Mouse (Mus musculus): Measurements from ENCODE around the gene Mex3d. TPM values are rescaled to one million over a fixed set of nuclear protein-coding genes. Genes with fewer than 3 reads are reported as not detected.
A peak's percentile ranks its signal among the peaks of the same experiment; 100 is the strongest.

The Mex3d gene
- polyA plus RNA-seq (2015; fragmentation: Nextera tagmentation; extraction: Ambion mirVana) = 0.72 and 0.99 TPM in 2 replicates

- H3K36me3 ChIP-seq (replicated peaks; ENCODE audit: insufficient read depth, low read length) = peaks cover 12% of the 10 kb centered on the region
- peak within 1 kb of the TSS; percentile 57 for H3K27ac ChIP-seq (ENCODE audit: low read depth)
- ATAC-seq (peak; percentile 75), DNase-seq (peak; percentile 93)
- peak within 1 kb of the TSS; percentile 76 for H3K9ac ChIP-seq (replicated peaks)
- WGBS (ENCODE audit: insufficient replicate concordance) = 4% methylated on average over 5 of the region's 61 CpGs
- peaks cover 46% of the 10 kb centered on the region for H3K4me1 ChIP-seq (ENCODE audit: insufficient read depth)
- peak within 1 kb of the TSS; percentile 99 for H3K4me2 ChIP-seq (ENCODE audit: low read depth, low read length)
- H3K9me3 ChIP-seq (ENCODE audit: low read length) = no peaks in the 10 kb centered on the region
- H3K27me3 ChIP-seq (ENCODE audit: insufficient read depth, low read length) = peaks cover 10% of the 10 kb centered on the region; the same call in 1 of the 2 replicates
- peak within 1 kb of the TSS; percentile 63 for H3K4me3 ChIP-seq (ENCODE audit: low read depth, low read length)
- no peak for TF ChIP-seq EP300 (IDR thresholded peaks at IDR 0.05; ENCODE audit: low read depth)
- TF ChIP-seq CTCF (IDR thresholded peaks at IDR 0.05; ENCODE audit: low read depth) = no peak
These were observed at the start of gene Mex3d for GRCm38 (mm10) chr10:80387522-80387959. Gene Mex3d, minus strand, starts transcription at chr10:80387659.

GRCm38 (mm10) chr10:80436276-80436675 lies 48.8 kb upstream of the Mex3d start:
- WGBS (ENCODE audit: insufficient replicate concordance) = 17% methylated on average over 8 of the region's 9 CpGs
- Histone ChIP-seq H3K27ac (ENCODE audit: low read depth) (peak overlapping the region; percentile 87), H3K9ac (replicated peaks) (peak overlapping the region; percentile 49; the same call in 1 of the 2 replicates), H3K4me2 (ENCODE audit: low read depth, low read length) (peak overlapping the region; percentile 57), H3K9me3 (ENCODE audit: low read length) (no peaks in the 10 kb centered on the region), H3K27me3 (ENCODE audit: insufficient read depth, low read length) (no peaks in the 10 kb centered on the region), H3K4me1 (ENCODE audit: insufficient read depth) (peaks cover 39% of the 10 kb centered on the region), H3K4me3 (ENCODE audit: low read depth, low read length) (no peak overlapping the region), H3K36me3 (replicated peaks; ENCODE audit: insufficient read depth, low read length) (no peaks in the 10 kb centered on the region)
- ATAC-seq = no peak
- TF ChIP-seq CTCF (IDR thresholded peaks at IDR 0.05; ENCODE audit: low read depth) (no peak), EP300 (IDR thresholded peaks at IDR 0.05; ENCODE audit: low read depth) (no peak)
- DNase-seq = peak; percentile 67

- Histone ChIP-seq H3K27ac (ENCODE audit: low read depth) (peak overlapping the region; percentile 87), H3K4me2 (ENCODE audit: low read depth, low read length) (peak overlapping the region; percentile 57), H3K9ac (replicated peaks) (peak overlapping the region; percentile 49; the same call in 1 of the 2 replicates), H3K36me3 (replicated peaks; ENCODE audit: insufficient read depth, low read length) (0 out of 2 replicates have a peak, but pooled peaks cover 2% of the 10 kb centered on the region), H3K9me3 (ENCODE audit: low read length) (no peaks in the 10 kb centered on the region), H3K4me1 (ENCODE audit: insufficient read depth) (peaks cover 43% of the 10 kb centered on the region), H3K4me3 (ENCODE audit: low read depth, low read length) (no peak overlapping the region), H3K27me3 (ENCODE audit: insufficient read depth, low read length) (no peaks in the 10 kb centered on the region)
- TF ChIP-seq CTCF (IDR thresholded peaks at IDR 0.05; ENCODE audit: low read depth) (no peak), EP300 (IDR thresholded peaks at IDR 0.05; ENCODE audit: low read depth) (0 out of 2 replicates have a peak, but pooled peaks have one; percentile 12)
- 32% methylated on average over 7 of the region's 7 CpGs for WGBS (ENCODE audit: insufficient replicate concordance)
- peak; percentile 63 for DNase-seq
- no peak for ATAC-seq
These were observed 48.3 kb upstream of the Mex3d start for GRCm38 (mm10) chr10:80435764-80436163.

GRCm38 (mm10) chr10:80434823-80435222 lies 47.4 kb upstream of the Mex3d start:
- H3K27me3 ChIP-seq (ENCODE audit: insufficient read depth, low read length) = no peaks in the 10 kb centered on the region
- peaks cover 43% of the 10 kb centered on the region for H3K4me1 ChIP-seq (ENCODE audit: insufficient read depth)
- H3K27ac ChIP-seq (ENCODE audit: low read depth) = peak overlapping the region; percentile 87
- 0 out of 2 replicates have a peak overlapping the region, but pooled peaks have one; percentile 13 for H3K9ac ChIP-seq (replicated peaks)
- ATAC-seq (no peak), DNase-seq (no peak)
- peaks cover 12% of the 10 kb centered on the region for H3K36me3 ChIP-seq (replicated peaks; ENCODE audit: insufficient read depth, low read length)
- WGBS (ENCODE audit: insufficient replicate concordance) = 71% methylated on average over 3 of the region's 3 CpGs
- TF ChIP-seq CTCF (IDR thresholded peaks at IDR 0.05; ENCODE audit: low read depth) = no peak
- TF ChIP-seq EP300 (IDR thresholded peaks at IDR 0.05; ENCODE audit: low read depth) = no peak
- H3K4me3 ChIP-seq (ENCODE audit: low read depth, low read length) = peak overlapping the region; percentile 100
- H3K9me3 ChIP-seq (ENCODE audit: low read length) = no peaks in the 10 kb centered on the region
- peak overlapping the region; percentile 60 for H3K4me2 ChIP-seq (ENCODE audit: low read depth, low read length)

- Histone ChIP-seq H3K4me3 (ENCODE audit: low read depth, low read length) (peak overlapping the region; percentile 100), H3K9ac (replicated peaks) (0 out of 2 replicates have a peak overlapping the region, but pooled peaks have one; percentile 28), H3K36me3 (replicated peaks; ENCODE audit: insufficient read depth, low read length) (peaks cover 17% of the 10 kb centered on the region), H3K4me2 (ENCODE audit: low read depth, low read length) (peak overlapping the region; percentile 60), H3K9me3 (ENCODE audit: low read length) (no peaks in the 10 kb centered on the region), H3K27me3 (ENCODE audit: insufficient read depth, low read length) (no peaks in the 10 kb centered on the region), H3K27ac (ENCODE audit: low read depth) (peak overlapping the region; percentile 87), H3K4me1 (ENCODE audit: insufficient read depth) (peaks cover 43% of the 10 kb centered on the region)
- TF ChIP-seq CTCF (IDR thresholded peaks at IDR 0.05; ENCODE audit: low read depth) (peak; percentile 35; the same call in 1 of the 2 replicates), EP300 (IDR thresholded peaks at IDR 0.05; ENCODE audit: low read depth) (no peak)
- 9% methylated on average over 8 of the region's 8 CpGs for WGBS (ENCODE audit: insufficient replicate concordance)
- DNase-seq (no peak), ATAC-seq (no peak)
These were observed 46.8 kb upstream of the Mex3d start for GRCm38 (mm10) chr10:80434233-80434592.

GRCm38 (mm10) chr10:80433513-80434232 lies 46.2 kb upstream of the Mex3d start, which contains the start of gene Tcf3:
Gene Tcf3, minus strand, starts transcription at chr10:80433647.
- Histone ChIP-seq H3K4me2 (ENCODE audit: low read depth, low read length) (peak within 1 kb of the TSS; percentile 97), H3K27me3 (ENCODE audit: insufficient read depth, low read length) (no peaks in the 10 kb centered on the region), H3K4me3 (ENCODE audit: low read depth, low read length) (peak within 1 kb of the TSS; percentile 100), H3K36me3 (replicated peaks; ENCODE audit: insufficient read depth, low read length) (peaks cover 22% of the 10 kb centered on the region), H3K9me3 (ENCODE audit: low read length) (no peaks in the 10 kb centered on the region), H3K9ac (replicated peaks) (peak within 1 kb of the TSS; percentile 99), H3K4me1 (ENCODE audit: insufficient read depth) (peaks cover 43% of the 10 kb centered on the region), H3K27ac (ENCODE audit: low read depth) (peak within 1 kb of the TSS; percentile 87)
- DNase-seq = peak; percentile 96
- TF ChIP-seq EP300 (IDR thresholded peaks at IDR 0.05; ENCODE audit: low read depth) (peak; percentile 95), CTCF (IDR thresholded peaks at IDR 0.05; ENCODE audit: low read depth) (peak; percentile 4; the same call in 1 of the 2 replicates)
- WGBS (ENCODE audit: insufficient replicate concordance) = under 1% methylated on average over 52 of the region's 61 CpGs
- peak; percentile 92 for ATAC-seq

Data from liver, postnatal 0 days (tissue).